Mouse (Mus musculus) megakaryocyte-erythroid progenitor cell, adult 5-6 weeks (primary cell): ENCODE results near the gene Il9r. TPM values are rescaled to one million over a fixed set of nuclear protein-coding genes. Genes with fewer than 3 reads are reported as not detected.
A peak's percentile ranks its signal among the peaks of the same experiment; 100 is the strongest.

Experiments used
- ATAC-seq: replicated peaks from 2 replicates; pipeline ENCODE4 v1.8.0; 2016; ENCODE audit warnings: mild to moderate bottlenecking, inconsistent platforms; ENCODE audit not compliant: severe bottlenecking, poor library complexity, low FRiP score, low TSS enrichment
- total RNA-seq, 2 experiments: library from RNA; stranded (forward) in 1 of 2; stranded (reverse) in 1 of 2; fragments of 200-1000, 215-1000 nt in 1 of 2; fragments of >200 nt in 1 of 2; fragmentation: Nextera tagmentation in 1 of 2; gene quantifications; 2 replicates each; pipeline ENCODE4 v1.2.3; 2014 to 2017

Gene Il9r
- total RNA-seq, 2 experiments from 2014 or later, result not detected

DNA sequence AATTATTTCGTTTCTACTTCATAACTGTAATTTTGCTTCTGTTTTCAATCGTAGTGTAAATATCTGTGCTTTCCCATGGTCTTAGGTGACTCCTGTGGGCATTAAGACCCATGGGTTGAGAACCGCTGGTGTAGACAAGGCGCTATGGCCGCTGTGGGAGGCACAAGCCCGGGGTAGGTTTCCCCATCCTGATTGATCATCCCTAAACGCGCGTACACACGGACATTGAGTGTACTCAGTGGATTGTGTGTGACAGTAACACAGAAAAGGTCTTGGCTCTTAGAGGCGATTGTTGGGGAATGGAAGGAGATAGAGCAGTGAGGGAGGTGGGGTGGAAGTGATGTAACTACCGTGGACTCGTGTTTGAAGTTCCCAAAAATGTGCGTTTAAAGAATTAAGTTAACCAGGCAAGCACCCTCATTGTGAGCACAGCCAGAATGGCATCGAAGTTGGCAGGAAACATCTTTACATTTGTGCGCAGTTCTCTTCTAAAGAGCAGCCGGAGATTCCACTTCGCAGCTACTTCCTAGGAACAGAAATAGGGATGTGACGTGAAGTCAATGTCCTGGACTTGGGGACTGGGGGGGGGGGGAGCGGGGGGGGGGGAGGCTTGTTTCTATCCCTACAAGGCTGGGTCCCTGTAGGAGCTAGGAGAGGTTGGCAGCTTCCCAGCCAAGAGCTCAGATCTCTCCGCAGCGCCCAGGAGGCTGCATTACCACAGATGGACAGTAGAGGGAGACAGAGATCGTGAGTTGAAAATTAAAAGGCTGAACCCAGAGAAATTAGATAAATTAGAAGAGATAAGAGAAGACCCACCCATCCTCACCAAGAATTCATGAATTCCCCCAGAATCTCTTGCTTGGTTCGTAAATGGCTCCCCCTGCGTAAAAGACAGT lies 17.9 kb downstream of the Il9r start:
- peak; percentile 70 for ATAC-seq

DNA sequence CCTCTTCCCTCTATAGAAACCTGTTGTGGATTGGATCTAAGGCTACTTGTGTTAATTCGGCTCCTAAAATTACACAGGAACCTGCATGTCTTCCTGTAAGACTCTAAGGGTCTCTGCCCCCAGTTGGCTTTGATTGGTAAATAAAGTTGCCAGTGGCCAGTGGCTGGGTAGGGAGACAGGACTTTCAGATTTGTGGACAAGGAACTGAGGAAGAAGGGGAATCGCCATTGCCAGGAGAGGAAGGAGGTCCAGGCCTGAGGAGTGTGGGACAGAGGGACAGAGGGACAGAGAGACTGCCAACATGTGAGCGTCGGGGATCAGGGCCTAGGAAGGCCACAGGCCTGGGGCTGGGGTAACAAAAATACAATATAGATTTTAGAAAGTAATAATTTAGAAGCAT lies 18.8 kb downstream of the Il9r start:
- ATAC-seq, result no peak

DNA sequence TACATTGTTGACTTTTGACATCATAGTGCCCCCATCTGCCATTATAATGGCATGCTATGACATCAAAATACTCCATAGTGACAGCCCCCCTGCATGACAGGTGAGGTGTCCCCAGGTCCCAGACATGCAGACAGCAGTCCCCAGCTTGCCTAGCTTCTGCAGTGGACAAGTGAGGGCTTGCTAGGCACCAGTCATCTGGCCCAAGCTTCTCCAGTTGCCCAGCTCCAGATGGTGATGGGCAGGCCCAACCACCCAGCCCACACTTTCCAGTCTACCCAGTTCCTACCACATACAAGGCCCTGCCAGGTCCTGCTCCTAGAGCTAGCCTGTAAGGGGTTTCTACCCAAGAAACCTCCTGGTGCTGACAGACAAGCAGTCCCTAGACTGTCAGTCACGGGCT lies 21.6 kb downstream of the Il9r start:
- no peak for ATAC-seq

DNA sequence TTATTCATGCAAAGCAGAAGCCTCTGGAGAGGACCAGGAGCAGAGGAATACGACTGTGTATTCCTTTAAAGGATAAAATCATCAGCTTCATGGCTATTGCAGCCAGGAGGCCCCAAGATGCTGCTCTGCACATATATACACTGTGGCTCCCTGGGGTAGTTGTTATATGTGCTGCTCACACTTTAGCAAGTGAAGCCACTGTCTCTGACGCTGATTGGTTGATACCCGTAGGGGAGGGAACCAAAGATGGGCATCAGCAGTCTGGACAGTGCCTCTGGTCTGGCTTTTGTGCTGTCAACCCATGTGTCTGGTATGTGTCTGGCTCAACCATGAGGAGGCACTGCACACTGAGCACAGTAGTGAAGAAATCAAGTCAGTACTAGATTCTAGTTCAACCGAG lies 33.4 kb downstream of the Il9r start:
- ATAC-seq, result no peak

DNA sequence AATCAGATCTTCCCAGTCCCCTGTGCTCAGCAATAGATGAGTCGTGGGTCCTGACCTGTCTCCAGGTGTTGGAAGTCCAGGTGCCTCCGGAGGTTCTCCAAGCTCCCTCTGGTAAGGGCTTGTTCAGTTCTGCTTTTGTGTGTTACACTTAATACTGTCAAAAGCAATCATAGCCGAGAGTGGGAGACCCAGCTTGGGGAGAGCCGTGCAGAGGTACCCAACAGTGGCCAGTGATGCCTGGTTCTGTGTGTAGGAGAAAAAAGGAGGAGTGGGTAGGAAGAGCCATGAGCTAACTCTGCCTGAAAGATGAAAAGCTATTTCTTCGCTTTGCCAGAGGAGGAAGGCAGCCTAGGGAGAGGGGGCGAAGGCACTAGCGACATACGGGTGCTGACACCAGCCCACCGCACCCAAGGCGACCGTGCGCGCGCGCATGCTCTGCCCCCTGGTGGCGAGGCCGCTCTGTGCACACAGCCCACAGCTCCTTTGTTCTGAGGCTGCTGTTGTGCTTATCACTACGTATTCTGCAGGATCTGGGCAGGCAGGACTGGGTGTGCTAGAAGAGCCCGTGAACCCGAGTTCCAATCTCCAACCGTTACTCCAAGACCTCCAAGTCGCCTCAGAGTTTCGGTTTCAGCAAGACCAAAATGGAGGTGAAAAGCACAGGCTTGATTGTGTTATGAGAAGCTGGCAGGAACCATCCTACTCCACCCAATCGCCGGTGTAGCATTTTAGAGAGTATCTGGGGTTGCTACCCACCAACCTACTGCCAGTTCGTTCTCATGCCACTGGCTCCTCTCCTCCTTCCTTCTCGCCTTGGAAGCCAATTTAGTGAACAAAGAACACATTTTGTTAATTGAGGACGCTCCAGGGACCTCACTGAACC lies 37.9 kb downstream of the Il9r start:
- peak; percentile 98 for ATAC-seq

DNA sequence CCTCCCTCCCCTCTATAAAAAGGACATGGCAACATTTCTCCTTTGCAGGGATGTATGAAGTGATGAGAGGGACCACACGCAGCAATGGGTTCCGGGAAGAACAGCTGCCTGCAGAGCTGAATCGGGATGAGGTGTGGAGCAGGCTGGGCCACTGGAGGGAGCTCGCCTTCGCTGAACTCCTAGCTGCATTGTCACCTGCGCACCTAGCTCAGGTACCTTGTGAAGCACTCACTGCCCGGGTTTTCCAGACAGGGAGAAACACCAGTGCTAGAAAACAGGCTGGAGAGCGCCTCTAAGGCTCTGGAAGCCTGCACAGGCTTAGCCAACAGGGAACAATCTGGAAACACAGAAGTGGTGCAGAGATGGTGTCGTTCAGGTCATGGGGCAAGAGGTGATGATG lies 38.6 kb downstream of the Il9r start:
- ATAC-seq, result no peak

DNA sequence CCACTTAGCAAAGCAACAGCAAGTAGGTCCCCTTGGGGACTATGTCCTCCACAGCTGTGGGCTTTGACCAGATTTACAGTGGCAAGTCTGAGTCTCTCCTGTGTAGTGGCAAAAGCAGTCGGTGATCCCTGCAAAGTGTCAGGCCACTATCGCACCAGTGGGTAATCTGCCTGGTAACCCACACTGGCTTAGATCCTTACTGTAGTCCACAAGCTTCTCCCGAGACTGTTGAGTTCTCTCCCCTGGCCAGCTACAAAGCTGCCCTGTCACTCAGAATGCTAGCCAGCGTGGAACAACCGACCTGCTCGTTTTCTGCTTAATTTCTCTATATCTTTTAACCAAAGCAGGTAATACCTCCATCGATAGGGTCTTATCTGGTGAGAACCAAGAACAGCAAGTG lies 39.7 kb downstream of the Il9r start:
- ATAC-seq, result no peak

DNA sequence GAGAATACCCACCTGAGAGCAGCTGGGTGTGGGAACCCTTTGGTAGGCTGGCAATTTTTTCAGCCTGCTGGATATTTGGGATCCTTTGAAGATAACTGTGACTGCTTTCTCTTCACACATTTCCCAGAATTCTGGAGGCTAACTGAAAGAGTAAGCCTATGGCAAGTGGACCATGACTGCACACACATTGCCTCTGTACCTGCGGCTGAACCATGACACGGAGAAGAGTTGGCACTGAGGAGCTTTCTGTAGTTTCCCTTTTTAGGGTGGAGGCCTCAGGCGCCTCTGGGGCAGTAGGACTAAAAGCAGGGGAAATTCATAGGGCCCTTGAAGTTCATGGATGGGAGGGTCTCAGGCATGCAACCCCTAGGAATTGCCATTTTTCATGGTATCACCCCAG lies 40.9 kb downstream of the Il9r start:
- ATAC-seq, result no peak

DNA sequence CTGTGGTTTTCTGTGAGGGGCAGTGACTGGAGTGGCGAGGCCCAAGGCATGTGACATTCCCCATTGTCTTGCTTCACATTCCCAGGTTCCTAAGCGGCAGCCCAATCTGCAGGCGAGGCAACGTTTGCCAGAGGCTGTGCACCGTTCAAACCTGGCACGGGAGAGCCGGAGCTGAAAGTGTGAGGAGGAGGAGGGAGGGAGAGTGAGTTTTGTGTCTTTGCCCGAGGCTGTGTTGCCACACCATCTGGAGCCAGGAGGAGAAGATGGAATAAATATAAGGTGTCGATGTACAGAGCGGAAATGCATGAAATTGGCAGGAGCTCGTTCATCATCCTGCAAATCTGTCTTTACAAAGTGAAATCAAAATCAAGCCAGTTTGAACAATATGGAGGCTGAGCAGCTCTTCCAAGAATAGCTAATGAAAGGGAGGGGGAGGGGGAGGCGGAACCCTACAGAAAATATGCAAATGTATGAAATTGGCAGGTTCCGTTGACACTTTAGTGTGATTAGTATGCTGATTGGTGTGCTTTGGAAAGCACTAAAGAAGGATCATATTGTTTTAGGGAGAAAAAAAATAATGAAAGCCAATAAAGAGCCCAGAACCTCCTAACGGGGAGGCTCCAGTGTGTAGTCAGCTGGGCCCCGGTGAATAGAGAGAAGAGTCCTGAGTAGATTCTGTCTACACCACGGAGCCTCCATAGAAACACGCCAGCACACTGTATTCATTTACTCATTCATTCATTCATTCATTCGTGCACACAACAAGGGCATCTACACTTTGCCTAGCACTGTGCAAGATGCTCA lies 42.1 kb downstream of the Il9r start:
- no peak for ATAC-seq

DNA sequence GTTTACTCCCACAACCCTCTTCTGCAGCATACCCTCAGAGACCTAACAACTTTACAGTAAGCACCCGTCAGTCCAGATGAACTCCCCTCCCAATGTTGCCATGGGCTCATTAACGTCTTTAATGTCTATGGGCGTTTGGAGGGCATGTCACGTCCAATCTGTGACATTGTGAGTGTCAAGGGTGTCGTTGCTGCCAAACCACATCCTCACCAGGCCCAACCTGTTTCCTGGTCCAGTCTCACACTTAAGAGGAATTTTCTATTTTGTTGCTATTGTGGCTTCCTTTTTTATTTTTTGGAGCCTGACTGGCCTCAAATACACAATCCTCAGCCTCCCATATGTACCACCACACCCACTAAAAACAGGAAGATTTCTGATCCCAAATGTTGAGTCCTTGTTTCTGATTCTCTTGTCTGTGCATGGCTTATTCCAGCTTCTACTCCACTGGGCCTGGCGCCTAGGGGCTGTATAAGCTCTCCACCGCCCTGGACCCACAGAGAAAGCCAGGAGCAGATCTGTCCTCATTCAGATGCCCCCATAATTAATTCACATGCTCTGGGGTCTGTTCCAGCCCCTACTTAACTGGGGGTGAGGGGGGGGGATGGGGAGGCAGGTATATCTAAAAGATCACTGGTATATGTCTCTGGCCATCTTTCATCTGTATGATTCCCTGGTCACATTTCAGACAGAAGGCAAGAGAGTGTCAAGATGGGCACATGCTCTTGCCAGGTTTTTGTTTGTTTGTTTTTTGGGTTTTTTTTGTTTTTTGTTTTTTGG lies 43.0 kb downstream of the Il9r start:
- no peak for ATAC-seq

DNA sequence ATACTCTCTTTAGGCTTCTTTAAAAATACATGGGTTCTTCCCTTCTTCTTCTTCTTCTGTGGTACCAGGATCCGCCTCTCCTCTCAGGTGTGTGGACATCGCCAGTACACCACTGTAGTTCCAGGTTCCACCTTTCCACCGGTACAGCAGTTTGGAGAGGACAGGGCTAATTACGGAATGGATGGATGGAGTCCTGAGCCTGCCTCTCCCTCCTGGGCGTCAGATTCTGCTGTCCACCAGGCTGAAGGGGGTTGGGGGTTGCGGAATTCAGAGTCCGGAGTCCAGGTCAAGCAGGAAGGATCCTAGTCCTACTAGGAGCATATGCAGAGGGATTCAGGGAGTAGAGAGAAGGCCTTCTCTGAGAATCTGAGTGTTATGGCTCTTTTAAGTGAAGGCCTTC lies 46.9 kb downstream of the Il9r start:
- no peak for ATAC-seq

DNA sequence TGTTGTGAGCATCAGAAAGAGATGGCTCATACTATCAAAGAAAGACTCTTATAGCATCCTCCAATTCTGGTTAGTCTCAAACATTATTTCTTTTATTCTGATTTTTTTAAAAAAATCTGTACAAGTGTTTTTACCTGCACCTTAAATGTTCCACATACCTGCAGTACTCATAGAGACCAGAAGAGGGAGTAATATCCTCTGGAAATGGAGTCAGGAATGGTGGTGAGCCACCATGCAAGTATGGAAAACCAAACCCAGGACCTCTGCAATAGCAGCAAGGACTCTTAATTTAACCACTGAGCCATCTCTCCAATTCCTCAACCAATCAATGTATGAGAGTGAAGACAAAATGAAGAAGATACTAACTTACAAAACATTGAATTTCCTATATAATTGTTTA lies 47.3 kb downstream of the Il9r start:
- ATAC-seq, result no peak

DNA sequence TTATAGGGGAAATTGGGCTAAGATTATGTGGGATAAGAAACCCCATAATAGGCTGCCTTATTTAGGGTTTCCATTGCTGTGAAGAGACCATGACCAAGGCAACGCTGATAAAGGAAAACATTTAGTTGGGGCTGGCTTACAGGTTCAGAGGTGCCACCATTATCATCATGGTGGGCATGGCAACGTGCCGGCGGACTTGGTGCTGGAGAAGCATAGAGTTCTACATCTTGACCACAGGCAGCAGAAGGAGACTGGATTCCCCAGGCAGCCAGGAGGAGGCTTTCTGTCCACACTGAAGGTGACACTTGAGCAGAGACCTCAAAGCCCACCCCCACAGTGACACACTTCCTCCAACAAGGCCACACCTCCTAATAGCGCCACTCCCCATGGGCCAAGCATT lies 48.8 kb downstream of the Il9r start:
- ATAC-seq, result no peak

DNA sequence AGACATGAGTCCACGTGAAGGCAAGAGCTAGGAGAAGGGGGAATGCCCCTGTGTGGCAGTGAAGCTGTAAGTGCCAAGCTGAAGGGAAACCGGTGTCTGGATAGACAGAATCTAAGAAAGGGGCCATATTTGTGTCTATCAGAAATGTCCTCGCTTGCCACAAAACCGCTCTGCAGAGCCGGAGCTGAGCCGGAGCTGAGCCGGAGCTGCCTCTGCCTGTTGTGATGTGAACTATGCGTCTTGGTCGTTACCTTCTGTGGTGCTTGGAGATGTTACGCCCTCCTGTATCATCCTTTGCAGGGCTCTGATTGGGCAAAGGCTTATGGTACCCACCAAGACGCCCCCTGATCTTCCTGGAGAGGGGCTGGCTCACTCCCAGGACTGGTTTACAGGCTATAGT lies 50.5 kb downstream of the Il9r start:
- no peak for ATAC-seq

DNA sequence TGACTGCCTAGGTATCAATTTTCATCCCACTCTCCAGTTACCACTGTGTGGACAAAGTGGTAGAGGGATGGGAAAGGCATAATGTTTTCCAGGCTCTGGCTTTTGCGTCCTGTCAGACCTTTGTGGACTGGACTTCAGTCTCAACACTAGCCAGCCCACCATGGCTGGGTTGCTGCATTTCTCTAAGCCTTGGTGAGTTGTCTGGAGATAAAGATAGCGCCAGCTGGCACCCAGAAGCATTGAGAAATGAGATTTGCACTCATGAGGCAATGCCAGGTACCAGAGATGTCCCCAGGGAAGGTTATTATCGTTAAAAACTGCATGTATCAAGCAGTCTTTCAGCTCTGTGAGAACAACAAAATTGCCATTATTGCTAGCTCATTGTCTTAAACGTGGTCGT lies 57.3 kb downstream of the Il9r start:
- no peak for ATAC-seq

DNA sequence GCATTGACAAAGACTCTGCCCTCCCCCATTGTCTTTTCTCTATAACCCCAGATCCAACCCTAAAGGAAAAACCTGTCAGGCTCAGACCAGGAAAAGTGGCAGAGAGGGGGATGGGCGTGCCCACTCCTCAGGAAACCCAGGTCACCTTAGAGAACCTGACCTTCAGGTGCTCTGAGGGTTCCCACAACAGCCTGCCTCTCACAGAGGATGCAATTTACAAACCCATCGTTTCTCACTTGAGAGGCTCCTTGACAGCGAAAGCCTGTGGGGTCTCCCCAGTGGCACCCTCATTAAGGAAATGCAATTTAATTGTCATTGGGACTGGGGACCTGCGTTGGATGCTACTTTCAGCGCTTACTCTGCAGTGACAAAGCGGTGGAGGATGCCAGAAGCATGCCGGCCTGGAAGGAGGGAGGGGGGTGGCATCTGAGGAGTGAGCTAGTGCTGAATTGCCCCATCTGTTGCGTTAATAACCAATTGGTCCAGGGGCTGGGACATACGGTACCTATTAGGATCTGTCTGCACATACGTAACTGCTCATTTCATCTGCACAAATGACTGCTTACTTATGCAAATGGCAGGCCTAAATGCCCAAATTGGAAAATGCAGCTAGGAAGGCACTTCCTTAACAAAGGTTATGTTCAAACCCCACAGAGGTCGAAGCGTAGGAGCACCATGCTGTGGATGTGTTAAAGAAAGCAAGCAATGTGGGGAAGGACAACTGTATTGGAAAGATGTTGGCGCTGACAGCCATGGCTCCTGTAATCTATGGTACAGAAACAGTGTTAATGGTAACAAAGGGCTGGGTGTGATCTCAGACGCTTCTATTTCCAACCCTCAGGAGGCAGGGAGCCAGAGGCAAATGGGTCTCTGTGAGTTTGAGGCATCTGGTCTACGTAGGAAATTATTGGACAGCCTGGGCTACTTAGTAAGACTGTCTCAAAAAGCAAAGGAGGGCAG lies 58.2 kb downstream of the Il9r start:
- no peak for ATAC-seq

DNA sequence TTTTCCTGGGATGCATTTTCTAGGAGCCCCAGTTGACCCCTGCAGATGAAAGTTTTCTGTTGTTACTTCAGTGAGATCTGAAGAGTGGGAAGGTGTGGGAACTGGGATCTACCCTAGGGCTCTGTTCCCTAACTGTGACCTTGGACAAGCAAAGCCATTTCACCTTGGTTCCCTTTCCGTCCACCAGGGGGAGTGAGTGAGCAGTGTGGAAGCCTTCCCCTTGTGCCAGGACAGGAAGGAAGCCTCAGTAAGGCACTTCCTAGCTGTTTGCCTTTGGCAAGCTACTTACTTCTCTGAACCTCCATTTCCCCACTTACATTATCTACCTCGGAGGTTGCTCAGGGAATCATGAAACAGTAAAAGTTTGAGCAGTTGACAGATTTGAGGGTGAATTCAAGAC lies 59.0 kb downstream of the Il9r start:
- peak; percentile 89 for ATAC-seq

DNA sequence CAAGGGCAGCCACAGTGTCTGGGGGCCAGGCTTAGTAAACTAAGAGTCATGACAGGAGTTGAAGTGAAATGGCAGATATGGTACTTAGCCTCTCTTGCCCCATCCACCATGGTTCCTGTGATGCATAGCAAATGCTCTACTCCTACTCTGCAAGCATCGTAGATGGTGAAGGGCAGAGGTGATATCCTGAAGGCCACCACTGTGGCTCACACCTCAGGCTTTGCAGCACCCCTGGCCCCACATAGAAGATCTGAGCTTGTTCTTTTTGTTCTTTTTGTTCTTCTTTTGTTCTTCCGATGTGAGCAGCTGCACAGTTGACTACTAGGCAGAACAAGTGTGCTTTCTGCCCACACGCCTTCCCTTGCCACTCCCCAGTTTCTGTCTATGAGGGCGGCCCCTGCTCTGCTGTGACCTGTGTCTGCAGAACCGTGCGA lies 60.5 kb downstream of the Il9r start:
- ATAC-seq, result no peak
